Mouse (Mus musculus) B cell, adult 2 months (primary cell): ENCODE measurements around the gene Cox4i1.

Source experiments
- DNase-seq, 2 experiments: peaks; one replicate each; pipeline ENCODE4 v3.0.0; 2022

The Cox4i1 gene

DNA sequence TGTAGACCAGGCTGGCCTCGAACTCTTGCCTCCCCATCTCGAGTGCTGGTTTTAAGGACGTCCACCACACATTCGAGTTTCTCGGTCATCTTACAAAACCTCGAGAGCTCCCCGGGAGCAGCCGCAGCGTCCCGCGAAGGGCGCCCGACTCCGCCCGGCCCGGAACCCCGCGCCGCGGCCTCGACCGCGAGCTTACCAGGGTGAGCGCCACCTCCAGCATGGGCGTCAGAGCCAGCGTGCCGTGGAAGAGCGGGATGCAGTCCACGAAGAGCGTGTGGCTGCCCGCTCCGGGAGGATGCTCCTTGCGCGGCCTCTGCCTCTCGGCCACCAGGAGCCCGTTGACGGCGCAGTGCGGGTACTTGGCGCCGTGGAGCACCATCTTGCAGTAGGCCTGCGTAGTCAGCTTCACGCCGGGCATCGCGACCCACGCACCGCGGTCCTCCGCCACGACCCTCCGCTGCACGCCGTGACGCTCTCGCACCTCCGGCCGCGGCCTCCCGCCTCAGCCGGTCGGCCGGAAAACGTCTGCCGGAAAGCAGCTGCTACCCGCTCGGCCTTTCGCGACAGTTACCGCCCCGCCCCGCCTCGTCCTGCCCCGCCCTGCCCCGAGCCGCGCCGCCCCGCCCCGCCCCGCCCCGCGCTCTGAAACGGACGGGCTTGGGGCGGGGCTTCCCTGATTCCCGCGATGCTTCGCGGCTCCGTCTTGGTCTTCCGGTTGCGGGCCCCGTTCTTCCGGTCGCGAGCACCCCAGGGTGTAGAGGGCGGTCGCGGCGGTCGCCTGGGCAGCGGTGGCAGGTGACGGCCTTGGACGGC, at the start of gene Cox4i1, which contains the start of gene Gm27021:
TSS of gene Cox4i1 (plus strand) at position 662 of the 813 bp plus-strand sequence.
TSS of gene Gm27021 (minus strand) at position 519 of the 813 bp plus-strand sequence.
- peak; percentile 91 to 92 for DNase-seq

DNA sequence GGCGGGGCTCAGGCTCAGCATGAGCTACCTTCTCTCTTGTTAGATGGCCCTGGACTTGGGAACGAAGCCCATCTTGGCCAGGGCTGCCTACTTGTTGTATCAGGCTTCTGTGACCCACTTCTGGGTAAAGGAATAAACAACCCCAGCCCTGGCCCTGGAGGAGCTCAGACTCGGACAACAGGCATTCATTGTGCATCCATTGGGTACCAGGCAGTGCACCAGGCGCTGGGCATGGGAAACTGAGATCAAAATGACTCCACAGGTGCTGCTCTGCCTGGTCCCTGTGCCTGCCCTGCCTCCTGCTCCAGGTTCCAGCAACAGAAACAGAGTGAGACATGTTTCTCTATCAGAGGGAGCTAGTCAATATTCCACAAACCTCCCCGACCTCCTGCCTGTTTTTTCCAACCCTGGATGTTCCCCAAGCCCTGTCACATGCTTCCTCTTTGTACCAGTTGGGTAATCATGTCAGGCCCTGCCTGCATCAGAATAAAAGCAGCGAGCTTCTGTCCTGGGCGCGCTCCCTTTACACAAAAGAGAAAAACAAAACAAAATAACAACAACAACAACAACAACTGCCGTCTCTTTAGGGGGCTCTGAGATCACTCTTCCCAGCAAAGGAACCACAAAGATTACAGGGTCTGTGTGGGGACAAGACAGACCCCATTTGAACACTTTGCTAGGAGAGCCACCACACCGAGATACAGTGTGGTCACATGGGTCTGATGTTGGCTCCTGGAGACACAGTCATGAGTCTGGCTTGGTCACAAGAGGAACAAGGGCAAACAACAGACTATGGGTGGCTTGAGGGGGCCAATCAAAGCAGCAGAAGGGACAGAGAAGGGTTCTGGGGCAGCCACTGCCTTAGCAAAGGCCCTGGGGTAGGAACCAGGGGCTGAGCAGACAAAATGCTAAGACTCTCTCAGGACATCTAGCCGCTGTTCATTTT, 48.5 kb upstream of the Cox4i1 start:
- no peak for DNase-seq

DNA sequence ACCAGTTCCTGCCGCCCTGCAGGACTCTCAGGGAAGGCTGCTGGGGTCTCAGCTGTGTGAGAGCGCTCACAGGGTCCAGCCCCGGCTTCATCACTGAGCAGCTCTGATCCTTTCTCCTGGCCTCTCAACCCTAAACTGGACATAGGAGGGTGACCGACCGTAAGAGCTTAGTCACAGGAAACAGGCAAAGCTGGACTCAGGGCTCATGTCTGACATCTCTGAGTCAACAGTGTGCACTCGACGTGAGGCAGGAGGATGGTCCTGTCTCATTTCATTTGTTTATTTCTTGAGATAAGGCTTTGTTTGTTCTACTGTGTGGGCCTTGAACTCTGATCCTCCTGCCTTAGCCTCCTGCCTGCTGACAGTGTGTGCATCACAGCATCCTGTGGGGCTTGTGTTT, 47.6 kb upstream of the Cox4i1 start:
- no peak for DNase-seq

DNA sequence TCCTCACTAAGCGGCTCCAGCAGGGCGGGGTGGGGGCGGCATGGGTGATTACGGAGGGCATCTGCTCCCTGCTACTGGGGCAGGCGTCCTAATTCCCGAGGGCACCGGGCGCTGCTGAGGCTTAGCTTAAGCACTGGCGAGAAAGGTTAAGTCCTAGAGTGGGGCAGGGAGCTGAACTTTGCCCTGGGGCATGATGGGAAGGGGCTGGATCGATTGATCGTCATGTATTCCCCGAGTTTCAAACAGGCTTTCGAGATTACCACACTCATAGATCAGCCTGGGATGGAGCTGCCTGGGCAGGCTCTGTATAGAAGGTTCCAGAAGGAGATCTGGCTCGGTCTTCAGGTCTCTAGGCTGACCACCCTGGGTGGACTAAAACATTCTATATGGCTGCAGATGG, 45.9 kb upstream of the Cox4i1 start:
- no peak for DNase-seq

DNA sequence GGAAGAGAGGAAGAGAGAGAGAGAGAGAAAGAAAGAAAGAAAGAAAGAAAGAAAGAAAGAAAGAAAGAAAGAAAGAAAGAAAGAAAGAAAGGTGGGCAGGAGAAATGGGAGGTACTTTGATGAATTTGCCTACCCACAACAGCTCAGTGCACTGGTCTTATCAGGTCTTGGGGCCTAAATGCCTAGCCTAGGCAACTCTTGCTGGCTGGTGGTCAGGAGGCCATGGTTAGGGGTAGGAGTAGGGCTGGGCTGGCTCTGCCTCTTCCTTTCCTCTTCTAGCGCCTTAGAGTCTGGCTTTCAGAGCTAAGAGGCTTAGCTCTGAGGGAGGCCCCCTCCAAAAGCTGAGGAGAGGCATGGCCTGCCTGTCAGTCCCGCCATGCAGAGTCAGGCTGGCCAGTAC, 44.4 kb upstream of the Cox4i1 start:
- no peak for DNase-seq

DNA sequence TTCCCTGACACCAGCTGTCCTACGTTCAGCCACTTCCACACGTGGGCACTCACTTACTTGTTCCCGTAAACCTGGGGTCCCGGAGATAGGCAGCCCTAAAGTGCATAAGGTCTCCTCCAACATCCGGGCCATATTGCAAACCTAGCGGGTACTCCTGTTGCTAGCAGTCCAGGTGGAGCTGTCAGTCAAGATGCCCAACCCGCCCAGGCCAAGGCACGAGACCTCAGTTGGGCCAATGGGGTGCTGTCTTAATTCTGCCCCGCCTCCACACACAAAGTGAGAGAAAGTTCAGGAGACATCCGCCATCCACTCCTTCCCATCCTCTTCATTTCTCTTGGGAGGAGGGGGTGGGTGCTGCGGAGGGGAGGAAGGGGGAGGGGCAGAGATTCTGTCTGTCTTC, 41.6 kb upstream of the Cox4i1 start:
- no peak for DNase-seq

DNA sequence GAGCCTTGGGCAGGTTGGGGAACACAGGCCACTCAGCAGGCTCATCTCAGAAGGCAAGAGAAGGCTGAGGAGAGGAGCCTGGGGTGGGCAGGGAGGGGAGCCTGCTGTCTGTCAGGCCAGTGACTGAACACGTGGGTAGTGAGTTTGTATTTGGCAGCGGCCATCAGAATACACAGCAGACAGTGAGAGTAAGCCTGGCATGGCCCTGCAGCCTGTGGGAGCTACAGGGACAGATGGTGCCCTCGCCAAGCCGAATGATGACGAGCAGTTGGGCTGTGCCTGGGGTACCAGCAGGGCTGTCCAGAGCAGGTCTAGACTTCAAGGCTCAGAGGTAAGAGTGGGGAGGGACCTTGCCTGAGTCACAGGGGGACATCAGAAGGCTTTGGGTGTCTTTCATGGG, 40.7 kb upstream of the Cox4i1 start:
- DNase-seq: no peak

DNA sequence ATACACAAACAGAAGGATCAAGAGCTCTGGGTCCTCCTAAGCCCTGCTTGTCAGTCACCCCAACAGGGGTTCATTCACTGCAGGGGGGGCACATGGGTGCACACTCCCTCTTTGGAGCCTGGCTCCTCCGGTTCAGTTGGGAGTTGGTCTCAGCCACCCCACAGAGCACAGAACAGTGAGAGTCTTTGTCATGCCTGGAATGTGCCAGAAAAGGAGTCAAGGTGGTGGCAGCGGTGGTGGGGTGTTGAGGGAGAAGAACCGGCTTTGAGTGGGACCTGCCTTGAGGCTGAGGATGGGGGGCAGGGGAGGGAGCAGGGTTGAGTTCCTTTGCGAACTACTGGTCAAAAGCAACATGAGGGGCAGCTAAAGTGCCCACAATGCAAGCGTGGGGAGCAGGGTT, 38.0 kb upstream of the Cox4i1 start:
- DNase-seq: no peak

DNA sequence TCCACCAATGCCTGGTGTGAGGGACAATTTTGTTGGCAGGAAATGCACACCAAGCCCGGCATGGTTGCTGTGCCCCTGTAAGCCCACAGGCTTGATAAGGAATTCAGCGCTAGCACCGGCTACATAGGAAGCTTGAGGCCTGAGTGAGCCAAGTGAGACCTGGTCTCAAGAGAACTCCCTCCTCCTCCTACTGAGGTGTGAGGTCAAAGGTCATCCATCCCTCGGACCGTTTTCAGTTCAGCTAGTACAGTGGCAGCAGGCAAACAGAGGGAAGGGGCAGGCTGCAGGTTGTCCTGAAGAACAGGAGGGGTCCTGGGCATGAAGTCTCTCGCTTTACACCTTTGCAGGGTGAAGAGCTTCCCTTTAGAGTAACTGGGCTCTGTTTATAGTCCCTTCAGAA, 37.2 kb upstream of the Cox4i1 start:
- no peak for DNase-seq

DNA sequence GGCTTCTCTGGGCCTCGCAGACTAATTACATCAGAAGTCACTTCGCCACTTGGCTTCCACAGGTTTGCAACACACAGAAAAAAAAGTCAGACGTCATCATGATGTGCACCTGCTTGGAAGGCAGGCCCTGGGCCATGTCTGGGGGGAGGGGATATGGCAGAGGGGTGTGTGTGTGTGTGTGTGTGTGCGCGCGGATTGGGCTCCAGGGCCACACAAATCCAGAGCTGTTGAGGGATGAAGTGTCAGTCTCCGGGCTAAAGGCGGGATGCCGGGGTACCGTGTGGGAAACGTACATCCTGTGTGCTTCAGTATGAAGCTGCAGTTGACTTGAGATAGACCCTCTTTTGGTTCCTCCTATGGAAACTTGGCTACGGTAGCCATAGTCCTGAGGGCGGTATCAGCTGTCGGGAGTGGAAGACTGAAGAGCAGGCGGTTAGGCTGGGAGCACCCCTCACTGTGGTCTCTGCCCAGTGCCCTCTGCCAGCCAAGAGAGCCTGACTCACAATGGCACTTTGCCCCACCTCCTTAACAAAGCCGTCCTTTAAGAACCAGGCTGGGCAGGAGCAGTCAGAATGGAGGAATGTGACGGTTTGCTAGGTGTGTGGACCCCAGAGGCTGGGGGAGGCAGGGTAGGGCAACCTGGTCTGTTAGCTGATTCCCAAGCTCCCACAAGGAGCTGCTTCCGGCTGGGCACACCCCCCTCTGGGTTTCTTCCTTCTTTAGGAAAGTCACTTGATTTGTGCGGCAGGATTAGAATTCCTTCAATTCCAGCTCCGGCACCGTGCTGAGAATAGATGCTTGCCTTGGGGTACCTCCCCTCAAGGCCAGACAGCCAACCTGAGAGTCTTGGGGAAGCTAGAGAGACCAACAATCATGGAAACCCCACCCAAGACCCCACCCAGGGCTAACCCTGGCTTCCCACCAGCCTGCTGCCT, 36.3 kb upstream of the Cox4i1 start:
- DNase-seq: no peak

DNA sequence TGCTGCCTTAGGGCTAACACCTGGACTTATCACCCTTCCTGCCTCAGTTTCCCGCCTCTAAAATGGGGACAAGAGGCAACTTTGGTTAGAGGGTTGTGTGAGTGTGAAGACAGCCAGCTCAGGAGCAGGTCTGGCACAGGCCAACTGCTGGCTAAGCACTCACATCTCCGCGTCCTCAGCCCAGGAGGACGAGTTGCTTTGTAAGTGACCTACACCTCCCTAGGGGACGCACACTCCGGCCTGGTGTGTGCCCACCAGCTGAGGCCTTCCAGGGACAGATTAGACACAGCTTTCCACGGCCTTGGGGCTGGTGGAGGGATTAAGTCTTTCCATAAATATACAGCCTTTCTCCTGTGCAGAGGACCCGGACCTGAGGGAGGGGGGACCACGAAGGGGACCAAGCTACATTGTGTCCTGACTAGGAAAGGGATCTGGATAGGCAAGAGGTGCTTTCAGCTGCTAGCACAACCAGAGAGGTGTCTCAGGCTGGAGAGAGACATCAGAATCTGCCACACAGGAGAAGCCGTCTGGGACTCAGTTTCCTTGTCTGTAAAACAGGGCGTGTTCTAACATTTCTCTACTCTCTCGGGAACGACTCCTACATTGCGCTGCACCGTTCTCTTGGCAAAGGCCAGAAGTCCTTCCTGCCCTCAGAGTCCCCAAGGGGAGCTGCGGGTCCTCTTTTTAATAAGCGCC, 34.9 kb upstream of the Cox4i1 start:
- no peak for DNase-seq

DNA sequence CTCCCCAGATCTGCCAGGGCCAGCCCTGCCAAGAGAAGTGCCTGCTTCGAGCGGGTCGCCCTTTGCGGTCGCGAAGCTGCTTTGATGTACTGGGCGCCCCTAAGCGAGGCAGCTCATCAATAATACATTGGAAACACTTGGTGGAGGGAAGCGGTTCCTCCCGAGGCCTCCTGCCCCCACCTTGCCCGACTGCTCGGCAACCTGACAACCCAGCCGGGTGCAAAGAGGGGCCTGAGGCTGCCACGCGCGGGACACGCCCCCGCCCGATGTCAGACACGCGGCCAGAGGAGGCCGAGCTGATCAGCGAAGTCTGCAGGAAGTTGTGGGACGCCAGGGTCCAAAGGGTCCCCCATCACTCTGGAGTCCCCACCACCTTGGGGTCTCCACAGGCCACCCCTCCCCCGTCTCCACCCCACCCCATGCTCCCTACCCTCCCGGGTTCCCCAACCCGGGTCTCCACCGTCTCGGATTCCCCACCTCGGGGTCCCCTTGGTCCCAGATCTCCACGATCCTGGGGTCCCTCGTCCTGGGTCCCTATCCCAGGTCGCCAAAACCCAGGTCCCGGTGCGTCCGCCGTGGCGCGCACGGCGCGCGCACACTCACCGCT, 34.3 kb upstream of the Cox4i1 start:
- DNase-seq: peak; percentile 16 to 23

DNA sequence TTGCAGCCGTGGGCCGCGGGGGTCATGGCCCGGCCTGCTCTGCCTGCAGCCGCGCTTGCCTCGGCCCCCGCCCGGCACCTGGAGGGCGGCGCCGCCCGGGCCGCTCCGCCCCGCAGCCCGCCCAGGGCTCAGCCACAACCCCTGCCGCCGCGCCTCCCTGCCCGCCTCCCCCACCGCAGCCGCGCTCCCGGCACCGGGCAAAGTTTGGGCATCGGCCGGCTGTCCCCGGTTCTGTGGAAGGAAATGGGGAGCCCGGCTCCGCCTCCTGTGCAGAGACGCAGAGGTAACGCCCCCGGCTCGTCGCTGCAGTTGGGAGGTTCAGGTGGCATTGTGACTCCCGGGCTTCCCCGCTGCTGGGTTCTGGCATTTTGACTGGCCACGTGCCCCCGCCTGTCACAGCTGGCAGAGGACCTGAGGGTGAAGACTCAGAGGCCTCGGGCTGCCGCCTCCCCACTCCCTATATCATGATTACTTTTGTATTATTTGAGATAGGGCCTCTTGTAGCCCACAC, 33.6 kb upstream of the Cox4i1 start:
- DNase-seq: peak; percentile 54 to 61

DNA sequence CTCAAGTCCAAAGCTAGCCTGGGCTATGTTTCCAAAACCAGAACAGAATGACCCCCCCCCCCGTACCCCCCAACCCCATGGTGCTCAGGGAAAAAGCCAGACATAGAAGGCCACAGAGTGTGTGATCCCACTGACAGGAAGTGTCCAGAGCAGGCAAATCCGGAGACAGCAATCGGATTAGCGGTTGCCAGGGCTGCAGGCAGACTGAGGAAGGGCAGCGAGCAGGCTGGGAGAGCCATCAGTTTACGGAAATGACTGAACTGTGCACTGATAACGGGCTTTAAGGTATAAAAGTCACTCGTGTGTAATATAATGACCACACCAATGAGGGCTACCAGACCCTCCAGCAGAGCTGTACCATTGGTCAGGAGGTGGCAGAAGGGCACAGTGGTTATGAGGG, 26.8 kb upstream of the Cox4i1 start:
- DNase-seq: no peak

DNA sequence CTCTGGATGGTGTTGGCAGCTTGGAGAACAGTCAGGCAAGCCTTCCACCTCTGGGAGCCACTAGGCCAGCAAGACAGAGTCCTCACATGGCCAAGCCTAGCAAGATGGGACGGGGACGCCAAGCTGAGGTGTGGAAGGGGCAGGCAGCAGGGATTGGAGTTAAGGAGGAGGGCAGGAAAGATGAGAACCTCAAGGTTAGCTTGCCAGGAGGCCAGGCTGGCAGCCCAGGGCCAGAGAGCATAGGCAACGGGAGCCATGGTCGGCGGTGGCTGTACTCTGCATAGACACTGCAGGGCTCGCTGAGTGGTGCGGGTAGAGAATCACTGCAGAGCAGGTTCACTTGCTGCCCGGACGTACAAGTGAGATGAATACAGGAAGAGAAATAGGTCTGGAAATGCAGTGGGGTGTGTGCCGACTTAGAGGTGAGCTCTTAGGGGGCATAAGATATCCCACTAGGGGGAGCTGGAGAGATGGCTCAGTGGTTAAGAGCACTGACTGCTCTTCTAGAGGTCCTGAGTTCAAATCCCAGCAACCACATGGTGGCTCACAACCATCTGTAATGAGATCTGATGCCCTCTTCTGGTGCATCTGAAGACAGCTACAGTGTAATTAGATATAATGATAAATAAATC, 25.9 kb upstream of the Cox4i1 start:
- DNase-seq: no peak

DNA sequence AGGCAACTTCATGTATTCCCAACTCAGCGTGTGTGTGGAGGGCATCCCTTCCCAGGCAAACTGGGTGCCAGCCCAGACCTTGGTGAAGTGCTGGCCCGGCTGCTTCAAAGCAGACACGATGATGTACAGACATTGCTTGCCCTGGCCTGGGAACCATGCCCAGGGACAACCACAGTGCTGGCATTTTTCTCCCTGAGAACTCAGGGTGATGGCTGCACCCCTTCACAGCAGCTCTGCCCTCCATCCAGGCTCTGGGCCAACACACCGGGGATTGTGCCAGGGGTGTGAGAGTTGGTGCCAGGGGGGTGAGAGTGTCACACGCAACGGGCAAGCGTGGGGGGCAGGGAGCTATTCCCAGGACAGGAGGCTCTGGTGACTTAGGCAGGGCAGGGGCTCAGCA, 23.4 kb upstream of the Cox4i1 start:
- DNase-seq: no peak

DNA sequence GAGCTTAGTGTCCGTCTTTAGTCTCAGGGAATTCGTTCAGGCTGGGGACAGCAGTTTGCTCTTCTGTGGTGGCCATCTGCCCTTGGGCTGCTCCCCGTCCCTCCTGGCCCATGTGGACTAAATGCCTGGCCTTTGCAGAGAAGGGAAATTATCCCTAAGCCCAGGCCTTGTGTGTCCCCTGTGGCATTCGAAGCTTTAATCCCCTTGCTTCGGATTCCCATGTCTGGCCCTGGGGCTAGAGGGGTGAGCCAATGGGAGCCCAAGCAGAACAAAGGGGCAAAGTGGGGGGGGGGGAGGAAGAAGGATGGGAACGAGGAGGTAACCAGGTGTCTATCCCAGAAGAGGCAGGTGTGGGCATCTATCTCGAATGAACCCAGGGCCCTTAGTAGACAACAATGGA, 20.5 kb upstream of the Cox4i1 start, which contains the start of gene 1190005I06Rik:
TSS of gene 1190005I06Rik (minus strand) at position 101 of the 400 bp plus-strand sequence.
- DNase-seq: no peak

DNA sequence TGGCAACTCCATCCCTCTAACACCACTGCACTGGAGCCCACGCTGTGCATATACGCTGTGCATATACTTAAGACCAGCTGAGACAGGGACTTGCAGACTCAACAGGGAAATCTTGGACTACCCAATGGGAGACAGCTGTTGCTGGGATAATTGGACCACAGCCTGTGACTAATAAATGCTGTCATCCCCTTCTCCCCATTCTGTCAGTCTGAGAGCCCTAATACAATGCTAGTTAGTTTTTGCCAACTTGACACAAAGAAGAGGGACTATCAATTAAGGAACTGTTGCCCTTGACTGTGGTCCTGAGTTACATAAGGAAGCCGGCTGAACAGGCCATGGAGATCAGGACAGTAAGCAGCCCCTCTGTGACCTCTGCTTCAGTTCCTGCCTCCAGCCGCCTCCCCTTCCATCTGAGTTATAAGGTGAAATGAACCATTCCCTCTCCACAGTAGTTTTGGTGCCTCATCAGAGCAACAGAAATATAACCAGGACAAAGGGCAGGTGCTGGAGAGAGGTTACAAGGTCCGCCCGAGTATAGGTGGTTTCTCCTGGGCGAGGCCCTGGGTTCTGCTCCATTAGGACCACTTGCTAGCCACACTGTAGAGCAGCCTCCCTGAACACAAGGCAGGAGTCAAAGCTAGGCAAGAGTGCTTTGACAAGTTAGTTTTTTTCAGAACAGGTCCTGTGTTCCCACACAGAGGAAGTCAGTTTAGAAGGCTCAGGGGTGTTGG, 11.5 kb upstream of the Cox4i1 start:
- DNase-seq: no peak

DNA sequence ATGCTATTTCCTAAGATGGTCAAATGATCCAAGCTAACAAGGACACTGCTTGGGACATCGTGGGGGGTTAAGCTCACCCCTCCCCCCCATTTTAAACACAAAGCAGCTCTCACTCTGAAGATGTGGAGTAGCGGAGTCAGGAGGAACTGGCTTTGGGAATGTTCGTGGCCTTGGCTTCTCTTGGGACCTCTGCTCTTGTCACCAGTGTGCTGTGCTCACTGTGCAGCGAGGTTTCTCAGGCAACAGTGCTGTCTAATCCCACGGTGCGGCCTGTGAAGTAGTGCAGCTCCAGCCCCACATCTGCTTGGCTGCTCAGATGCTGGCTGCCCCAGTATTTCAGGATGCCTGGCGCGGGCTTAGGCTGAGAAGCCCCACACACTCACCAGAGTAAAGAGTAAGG, 10.6 kb upstream of the Cox4i1 start:
- no peak for DNase-seq

DNA sequence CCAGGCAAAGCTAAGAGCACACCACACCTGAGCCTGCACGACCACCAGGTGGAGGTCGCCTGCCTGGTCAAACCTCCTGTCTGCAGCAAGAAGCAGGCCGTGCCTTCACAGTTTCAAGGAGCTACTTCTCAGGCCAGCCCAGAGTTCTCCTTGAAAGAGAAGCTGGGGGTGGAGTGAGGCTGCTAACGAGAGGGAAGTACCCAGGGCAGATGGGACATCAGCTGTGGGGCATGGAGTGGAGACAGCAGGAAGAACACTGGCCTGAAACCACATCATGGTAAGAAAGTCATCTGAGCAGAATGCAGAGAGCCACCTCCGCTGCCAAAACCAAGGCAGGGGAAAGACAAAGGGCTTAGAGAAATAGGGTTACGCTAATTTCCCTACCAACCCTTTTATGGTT, 3.5 kb upstream of the Cox4i1 start:
- no peak for DNase-seq
